Mouse (Mus musculus) bone marrow macrophage, adult 2 months (primary cell): Measurements from ENCODE around the gene Rab40c. TPM values are rescaled to one million over a fixed set of nuclear protein-coding genes. Genes with fewer than 3 reads are reported as not detected.
A peak's percentile ranks its signal among the peaks of the same experiment; 100 is the strongest.
"Not testable (repeated sequence)": the region's sequence is repeated elsewhere in the genome, so short reads cannot be mapped to it uniquely, and the experiment has no call there.

Source experiments
- H3K27ac ChIP-seq: 2 replicates; pipeline ENCODE4 v1.5.1; 2012; ENCODE audit warnings: low read depth, low read length; ENCODE audit not compliant: insufficient read depth
- H3K4me1 ChIP-seq: 2 replicates; pipeline ENCODE4 v1.6.1; 2012; ENCODE audit warnings: low read length; ENCODE audit not compliant: control insufficient read depth, insufficient read depth
- H3K4me3 ChIP-seq: 2 replicates; pipeline ENCODE4 v1.5.1; 2012; ENCODE audit warnings: mild to moderate bottlenecking, low read length, moderate library complexity; ENCODE audit not compliant: insufficient read depth
- CTCF ChIP-seq: IDR thresholded peaks from 2 replicates; pipeline ENCODE4 v1.5.1; 2012; ENCODE audit warnings: low read depth, mild to moderate bottlenecking, low read length, moderate library complexity
- POLR2A ChIP-seq: IDR thresholded peaks from 2 replicates; pipeline ENCODE4 v1.6.1; 2012; ENCODE audit warnings: mild to moderate bottlenecking, low read depth, low read length, borderline replicate concordance
- polyA plus RNA-seq: library from polyadenylated mRNA; stranded (reverse); fragments of >200 nt; gene quantifications from 2 replicates; pipeline ENCODE4 v1.2.4, GENCODE M21; 2012; ENCODE audit not compliant: missing spikeins, insufficient read depth, insufficient read length

Rab40c gene
- polyA plus RNA-seq, 1 experiment: 32.8 TPM

DNA sequence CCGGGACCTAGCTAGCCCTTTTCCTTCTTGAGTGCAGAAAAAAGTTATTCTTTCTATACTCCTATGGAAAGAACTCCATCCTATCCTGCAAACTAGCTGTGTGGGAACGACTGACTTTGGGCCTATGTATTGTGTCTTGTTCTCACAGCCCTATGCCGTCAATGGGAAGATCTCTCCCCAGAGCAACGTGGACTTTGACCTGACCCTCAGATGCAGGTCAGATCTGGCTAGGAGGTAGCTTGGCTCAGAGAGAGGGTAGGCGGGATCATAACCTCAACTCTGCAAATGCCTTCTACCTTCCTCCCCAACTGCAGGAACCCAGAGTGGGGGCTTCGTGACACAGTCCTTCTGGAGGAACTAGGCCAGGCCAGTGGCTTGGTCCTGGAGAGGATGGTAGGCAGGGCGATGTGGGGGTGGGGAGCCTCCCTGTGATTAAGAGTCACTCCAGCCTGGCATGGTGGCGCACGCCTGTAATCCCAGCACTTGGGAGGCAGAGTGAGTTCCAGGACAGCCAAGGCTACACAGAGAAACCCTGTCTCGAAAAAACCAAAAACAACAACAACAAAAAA is 43.1 kb downstream of the Rab40c start:
- Histone ChIP-seq H3K4me3 (peak overlapping the region; percentile 74), H3K27ac (no peak overlapping the region), H3K4me1 (peaks cover 18% of the 10 kb centered on the region)
- no peak for TF ChIP-seq CTCF
- TF ChIP-seq POLR2A: no peak

DNA sequence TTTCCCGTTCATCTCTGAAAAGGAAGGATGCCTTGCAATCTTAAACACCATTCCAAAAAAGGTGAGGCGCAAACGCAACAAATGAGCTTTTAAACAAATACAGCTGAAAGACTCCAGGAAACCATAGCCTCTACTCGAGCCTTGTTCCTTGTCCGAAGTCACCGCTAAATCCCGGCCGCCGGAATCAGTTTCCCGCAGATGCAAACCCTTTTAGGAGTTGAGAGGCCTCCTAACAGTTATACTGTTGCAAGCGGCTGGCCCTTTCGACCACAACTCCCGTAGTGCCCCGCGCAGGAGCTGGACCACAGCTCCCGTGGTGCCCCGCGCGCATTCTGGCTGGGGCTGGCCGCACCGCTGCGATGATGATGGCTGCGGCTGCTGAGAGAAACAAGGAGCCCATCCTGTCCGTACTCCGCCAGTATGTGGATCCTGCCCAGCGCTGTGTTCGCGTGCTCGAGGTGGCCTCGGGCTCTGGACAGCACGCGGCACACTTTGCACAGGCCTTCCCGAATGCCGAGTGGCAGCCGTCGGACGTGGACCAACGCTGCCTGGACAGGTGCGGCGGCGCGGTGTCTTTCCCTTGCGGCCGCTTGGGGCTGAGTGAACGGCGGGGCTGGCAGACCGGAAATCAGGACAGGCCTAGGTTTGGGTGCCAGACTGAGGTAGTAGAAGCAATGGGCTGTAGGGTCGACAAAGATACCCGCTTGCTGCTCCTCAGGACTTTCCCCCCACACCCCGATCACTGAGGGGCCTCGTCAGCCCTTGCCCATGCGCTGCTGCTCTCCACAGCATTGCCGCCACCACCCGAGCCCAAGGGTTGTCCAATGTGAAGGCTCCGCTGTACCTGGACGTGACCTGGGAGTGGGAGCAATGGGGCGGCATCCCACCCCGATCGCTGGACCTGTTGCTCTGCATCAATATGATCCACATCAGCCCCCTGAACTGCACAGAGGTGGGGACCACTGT is 44.1 kb downstream of the Rab40c start:
- TF ChIP-seq POLR2A (no peak), CTCF (no peak)
- Histone ChIP-seq H3K27ac (peak overlapping the region; percentile 41), H3K4me3 (peak overlapping the region; percentile 74), H3K4me1 (peaks cover 18% of the 10 kb centered on the region)

DNA sequence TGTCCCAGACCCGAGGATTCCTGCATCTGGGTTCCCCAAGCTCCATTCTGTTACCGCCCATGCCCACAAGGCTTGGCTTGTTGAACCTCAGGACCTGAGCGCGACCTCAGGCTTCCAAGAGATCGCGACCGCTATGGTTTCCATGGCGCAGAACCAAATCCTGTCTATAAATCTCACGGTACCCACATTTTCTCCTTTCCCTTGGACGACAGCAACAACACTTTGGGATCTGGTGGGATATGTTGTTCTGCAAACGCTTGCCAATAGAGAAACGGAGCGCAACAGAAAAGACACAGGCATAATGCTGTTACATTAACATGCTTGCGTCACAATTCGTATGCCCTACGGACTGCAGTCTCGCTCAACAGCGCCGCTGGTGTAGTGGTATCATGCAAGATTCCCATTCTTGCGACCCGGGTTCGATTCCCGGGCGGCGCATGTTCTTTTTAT is 44.8 kb downstream of the Rab40c start, which contains the start of gene Mettl26:
Gene Mettl26 (plus strand): TSS at position 354 of the 450 bp plus-strand sequence.
- Histone ChIP-seq H3K4me1 (peaks cover 18% of the 10 kb centered on the region), H3K4me3 (peak within 1 kb of the TSS; percentile 74), H3K27ac (peak within 1 kb of the TSS; percentile 41)
- TF ChIP-seq POLR2A (no peak), CTCF (no peak)

DNA sequence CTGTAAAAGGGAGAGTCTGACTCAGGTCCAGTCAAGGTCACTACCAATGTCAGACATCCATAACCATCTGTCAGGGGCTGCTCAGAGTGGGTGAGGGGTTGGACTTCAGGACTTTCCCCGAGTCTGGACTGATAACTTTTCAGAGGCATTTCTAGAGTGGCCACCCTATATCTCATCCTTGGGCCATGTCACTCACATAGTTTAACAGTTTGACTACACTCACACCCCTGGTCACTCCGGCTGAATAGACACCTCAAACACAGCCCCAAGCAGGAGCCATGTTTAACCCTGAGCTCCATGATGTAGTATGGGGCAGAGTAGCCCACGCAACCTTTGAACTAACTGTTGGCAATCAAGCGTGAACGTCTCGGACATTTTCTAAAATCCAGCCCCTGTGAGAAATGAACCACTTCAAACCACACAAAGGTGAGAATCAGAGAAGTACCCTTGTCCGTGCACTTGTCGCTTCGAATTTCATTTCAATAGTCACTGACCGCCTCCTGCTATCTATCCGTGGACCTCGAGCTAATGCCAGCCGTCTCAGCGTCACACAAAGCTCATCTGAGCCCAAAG is 45.3 kb downstream of the Rab40c start:
- Histone ChIP-seq H3K4me1 (peaks cover 18% of the 10 kb centered on the region), H3K4me3 (peak overlapping the region; percentile 64), H3K27ac (no peak overlapping the region)
- TF ChIP-seq POLR2A (no peak), CTCF (no peak)

DNA sequence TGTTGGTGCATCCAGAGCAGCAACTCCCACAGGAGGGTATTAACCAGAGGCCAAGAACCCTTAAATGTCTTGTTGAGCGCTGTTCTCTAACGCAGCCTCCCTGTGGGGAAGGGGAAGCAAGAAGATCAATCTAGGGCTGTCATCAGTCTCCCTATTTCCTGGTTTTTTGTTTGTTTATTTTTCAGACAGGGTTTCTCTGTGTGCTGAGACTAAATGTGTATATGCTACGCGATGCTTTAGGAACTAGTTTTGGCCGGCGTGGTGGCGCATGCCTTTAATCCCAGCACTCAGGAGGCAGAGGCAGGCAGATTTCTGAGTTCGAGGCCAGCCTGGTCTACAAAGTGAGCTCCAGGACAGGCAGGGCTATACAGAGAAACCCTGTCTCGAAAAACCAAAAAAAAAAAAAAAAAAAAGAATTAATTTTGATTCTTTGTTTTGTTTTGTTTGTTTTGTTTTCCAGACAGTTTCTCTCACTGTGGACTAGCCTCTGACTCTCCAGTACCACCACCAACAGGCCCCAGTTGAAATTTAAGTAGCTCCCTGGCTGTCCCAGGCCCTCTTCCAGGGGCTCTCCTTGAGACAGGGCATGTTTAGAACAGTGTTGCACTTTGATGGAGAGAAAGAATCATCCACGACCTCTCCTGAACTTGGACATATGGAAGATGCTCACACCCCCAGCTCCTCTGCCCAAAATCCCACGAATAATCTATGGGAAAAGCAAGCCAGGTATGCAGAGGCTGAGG is 46.0 kb downstream of the Rab40c start:
- H3K4me3 ChIP-seq: no peak overlapping the region; the same call in 1 of the 2 replicates
- peaks cover 22% of the 10 kb centered on the region for H3K4me1 ChIP-seq

DNA sequence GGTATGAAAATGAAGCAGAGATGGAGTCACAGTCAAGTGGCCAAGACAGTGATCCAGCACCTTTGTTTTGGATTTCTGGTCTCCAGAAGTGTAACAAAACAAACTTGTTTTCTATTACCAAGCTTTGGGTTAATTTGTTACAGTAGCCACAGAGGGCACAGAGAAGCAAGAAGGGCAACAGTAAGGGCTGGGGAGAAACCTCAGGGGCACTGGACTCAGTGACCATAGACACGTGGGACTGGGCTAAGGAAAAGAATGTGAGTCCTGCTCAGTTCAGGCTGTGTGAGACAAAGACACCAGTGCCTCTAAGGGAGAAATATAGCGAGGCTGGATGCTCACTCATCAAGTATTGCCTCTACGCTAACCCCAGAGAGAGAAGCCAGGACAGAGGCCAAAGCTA is 46.9 kb downstream of the Rab40c start:
- H3K27ac ChIP-seq: no peak overlapping the region
- no peak for TF ChIP-seq CTCF
- no peak for TF ChIP-seq POLR2A
- peaks cover 22% of the 10 kb centered on the region for H3K4me1 ChIP-seq
- H3K4me3 ChIP-seq: no peak overlapping the region

More for the DNA sequence above, 46.0 kb downstream of the Rab40c start:
- H3K27ac ChIP-seq: no peak overlapping the region
- TF ChIP-seq POLR2A (no peak), CTCF (no peak)

DNA sequence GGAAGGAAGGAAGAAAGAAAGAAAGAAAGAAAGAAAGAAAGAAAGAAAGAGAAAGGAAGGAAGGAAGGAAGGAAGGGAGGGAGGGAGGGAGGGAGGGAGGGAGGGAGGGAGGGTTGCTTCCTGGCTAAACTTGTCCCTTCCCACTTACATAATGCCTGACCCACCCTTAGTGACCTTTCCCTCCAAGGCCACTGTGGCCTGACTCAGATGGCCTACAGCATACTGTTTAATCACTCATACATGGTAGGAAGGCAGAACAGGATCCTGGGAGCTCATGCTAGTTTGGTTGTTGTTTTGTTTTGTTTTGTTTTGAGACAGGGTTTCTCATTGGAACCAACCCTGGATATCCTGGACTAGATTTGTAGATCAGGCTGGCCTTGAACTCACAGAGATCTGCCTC is 48.0 kb downstream of the Rab40c start:
- H3K4me3 ChIP-seq, H3K27ac ChIP-seq: not testable (repeated sequence)
- H3K4me1 ChIP-seq: peaks cover 25% of the 10 kb centered on the region

DNA sequence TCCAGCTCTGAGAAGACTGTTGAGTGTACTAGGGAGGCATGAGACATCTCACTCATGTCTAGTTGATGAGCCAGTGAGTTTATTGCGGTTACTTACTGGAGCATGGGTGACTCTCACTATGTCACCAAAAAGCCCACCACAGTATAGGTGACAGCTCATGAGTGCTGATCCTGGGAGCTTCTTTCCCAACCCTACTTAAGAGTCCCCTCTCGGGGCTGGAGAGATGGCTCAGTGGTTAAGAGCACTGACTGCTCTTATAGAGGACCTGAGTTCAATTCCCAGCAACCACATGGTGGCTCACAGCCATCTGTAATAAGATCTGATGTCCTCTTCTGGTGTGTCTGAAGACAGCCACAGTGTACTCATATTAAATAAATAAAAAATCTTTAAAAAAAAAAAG is 49.6 kb downstream of the Rab40c start:
- H3K27ac ChIP-seq: no peak overlapping the region
- H3K4me3 ChIP-seq: no peak overlapping the region
- no peak for TF ChIP-seq POLR2A
- TF ChIP-seq CTCF: no peak
- H3K4me1 ChIP-seq: peaks cover 18% of the 10 kb centered on the region

DNA sequence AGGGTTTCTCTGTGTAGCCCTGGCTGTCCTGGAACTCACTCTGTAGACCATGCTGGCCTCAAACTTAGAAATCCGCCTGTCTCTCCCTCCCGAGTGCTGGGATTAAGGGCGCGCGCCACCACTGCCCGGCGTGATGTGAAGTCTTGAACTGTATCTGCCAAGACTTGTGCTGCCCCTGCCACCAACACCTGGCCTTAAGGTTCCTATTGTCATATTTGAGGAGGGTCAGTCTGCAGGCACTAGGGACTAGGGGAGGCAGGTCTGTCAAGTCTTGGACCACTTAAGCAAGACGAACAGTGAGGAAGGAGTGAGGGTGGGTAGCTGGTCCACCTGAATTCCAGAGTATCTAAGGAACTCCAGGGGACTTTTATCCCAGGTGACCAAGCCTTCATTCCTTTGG is 50.0 kb downstream of the Rab40c start:
- Histone ChIP-seq H3K27ac (no peak overlapping the region), H3K4me3 (no peak overlapping the region), H3K4me1 (peaks cover 18% of the 10 kb centered on the region)
- TF ChIP-seq CTCF (no peak), POLR2A (no peak)
